Mouse (Mus musculus) limb, embryonic 10.5 days (tissue): Measurements from ENCODE around the gene Abca7. TPM values are rescaled to one million over a fixed set of nuclear protein-coding genes. Genes with fewer than 3 reads are reported as not detected.

ENCODE experiments used
- DNase-seq: peaks from one replicate; pipeline ENCODE4 v3.0.0-alpha.2; 2017; ENCODE audit warnings: low spot score
- H3K27ac ChIP-seq: fragments of 300-500 bp; sonication (generic); 2 replicates; pipeline ENCODE4 v1.5.1; 2016; ENCODE audit warnings: mild to moderate bottlenecking
- H3K27me3 ChIP-seq: fragments of 300-500 bp; sonication (generic); 2 replicates; pipeline ENCODE4 v1.6.1; 2016; ENCODE audit warnings: low read depth, mild to moderate bottlenecking; ENCODE audit not compliant: poor library complexity, severe bottlenecking
- H3K36me3 ChIP-seq: fragments of 300-500 bp; sonication (generic); 2 replicates; pipeline ENCODE4 v1.6.1; 2016; ENCODE audit warnings: mild to moderate bottlenecking, moderate library complexity
- H3K4me1 ChIP-seq: fragments of 300-500 bp; sonication (generic); 2 replicates; pipeline ENCODE4 v1.6.1; 2016
- H3K4me3 ChIP-seq: fragments of 300-500 bp; sonication (generic); 2 replicates; pipeline ENCODE4 v1.5.1; 2016; ENCODE audit warnings: mild to moderate bottlenecking, moderate library complexity
- H3K9me3 ChIP-seq: fragments of 300-500 bp; sonication (generic); replicated peaks from 2 replicates; pipeline ENCODE4 v1.6.1; 2016; ENCODE audit warnings: mild to moderate bottlenecking
- WGBS: fragments of 180-500 bp; shearing (Covaris S2); methylation state at CpG from one replicate; pipeline ENCODE4 v1.1.7; 2016; 5-methylcytosine and 5-hydroxymethylcytosine counted together
- polyA plus RNA-seq: library from polyadenylated mRNA; unstranded; fragments of >200 nt; fragmentation: Nextera tagmentation; extraction: Ambion mirVana; gene quantifications from 2 replicates; pipeline ENCODE4 v1.2.1, GENCODE M21; 2016

Abca7 gene
- polyA plus RNA-seq, 1 experiment from 2014 or later: 2.3 TPM

GRCm38 (mm10) chr10:79978061-79978460 lies 18.2 kb upstream of the Abca7 start:
- H3K9me3 ChIP-seq: 0 out of 2 replicates have a peak, but pooled peaks cover 3% of the 10 kb centered on the region
- H3K4me3 ChIP-seq: peak overlapping the region; percentile 4; the same call in 1 of the 2 replicates
- H3K36me3 ChIP-seq: peaks cover 87% of the 10 kb centered on the region
- H3K27ac ChIP-seq: no peak overlapping the region
- H3K27me3 ChIP-seq: peaks cover 13% of the 10 kb centered on the region
- H3K4me1 ChIP-seq: peaks cover 8% of the 10 kb centered on the region
- 96% methylated on average over 21 of the region's 21 CpGs for WGBS
- no peak for DNase-seq

- Histone ChIP-seq H3K27me3 (no peaks in the 10 kb centered on the region; the same call in 1 of the 2 replicates), H3K4me1 (peaks cover 15% of the 10 kb centered on the region), H3K36me3 (peaks cover 76% of the 10 kb centered on the region), H3K9me3 (0 out of 2 replicates have a peak, but pooled peaks cover 3% of the 10 kb centered on the region), H3K4me3 (no peak overlapping the region), H3K27ac (no peak overlapping the region)
- 92% methylated on average over 22 of the region's 22 CpGs for WGBS
- no peak for DNase-seq
Observed at GRCm38 (mm10) chr10:79979401-79980155, 16.7 kb upstream of the Abca7 start.

- Histone ChIP-seq H3K36me3 (peaks cover 41% of the 10 kb centered on the region), H3K4me1 (peaks cover 41% of the 10 kb centered on the region), H3K27me3 (no peaks in the 10 kb centered on the region; the same call in 1 of the 2 replicates), H3K4me3 (peak overlapping the region; percentile 80), H3K9me3 (no peaks in the 10 kb centered on the region), H3K27ac (peak overlapping the region; percentile 92)
- 85% methylated on average over 5 of the region's 5 CpGs for WGBS
- no peak for DNase-seq
Observed at GRCm38 (mm10) chr10:79983205-79983604, 13.1 kb upstream of the Abca7 start.

GRCm38 (mm10) chr10:79983670-79984069 lies 12.6 kb upstream of the Abca7 start:
- DNase-seq: peak; percentile 73
- under 1% methylated on average over 21 of the region's 21 CpGs for WGBS
- H3K9me3 ChIP-seq: no peaks in the 10 kb centered on the region
- H3K4me3 ChIP-seq: peak overlapping the region; percentile 80
- H3K36me3 ChIP-seq: peaks cover 36% of the 10 kb centered on the region
- H3K27me3 ChIP-seq: no peaks in the 10 kb centered on the region
- H3K4me1 ChIP-seq: peaks cover 46% of the 10 kb centered on the region
- peak overlapping the region; percentile 92 for H3K27ac ChIP-seq

GRCm38 (mm10) chr10:79984195-79984816 lies 12.0 kb upstream of the Abca7 start, which contains the start of gene Tmem259:
TSS of gene Tmem259 (minus strand) at chr10:79984330.
- H3K36me3 ChIP-seq: peaks cover 30% of the 10 kb centered on the region
- H3K4me1 ChIP-seq: peaks cover 52% of the 10 kb centered on the region
- WGBS: 2% methylated on average over 49 of the region's 49 CpGs
- H3K4me3 ChIP-seq: peak within 1 kb of the TSS; percentile 80
- no peaks in the 10 kb centered on the region for H3K9me3 ChIP-seq
- H3K27me3 ChIP-seq: no peaks in the 10 kb centered on the region
- DNase-seq: peak; percentile 85
- H3K27ac ChIP-seq: peak within 1 kb of the TSS; percentile 92

- H3K36me3 ChIP-seq: peaks cover 24% of the 10 kb centered on the region
- peaks cover 58% of the 10 kb centered on the region for H3K4me1 ChIP-seq
Observed at GRCm38 (mm10) chr10:79984871-79985270, 11.4 kb upstream of the Abca7 start.

GRCm38 (mm10) chr10:79985334-79986231 lies 10.7 kb upstream of the Abca7 start:
- peaks cover 17% of the 10 kb centered on the region for H3K36me3 ChIP-seq
- DNase-seq: peak; percentile 68
- H3K4me3 ChIP-seq: peak overlapping the region; percentile 80
- peaks cover 64% of the 10 kb centered on the region for H3K4me1 ChIP-seq
- no peaks in the 10 kb centered on the region for H3K27me3 ChIP-seq
- no peaks in the 10 kb centered on the region for H3K9me3 ChIP-seq
- H3K27ac ChIP-seq: peak overlapping the region; percentile 92
- 6% methylated on average over 35 of the region's 35 CpGs for WGBS

More at GRCm38 (mm10) chr10:79984871-79985270, 11.4 kb upstream of the Abca7 start:
- peak overlapping the region; percentile 92 for H3K27ac ChIP-seq
- peak overlapping the region; percentile 80 for H3K4me3 ChIP-seq
- peak; percentile 89 for DNase-seq
- no peaks in the 10 kb centered on the region for H3K27me3 ChIP-seq
- 0% methylated on average over 22 of the region's 22 CpGs for WGBS
- no peaks in the 10 kb centered on the region for H3K9me3 ChIP-seq

- H3K27ac ChIP-seq: peak overlapping the region; percentile 93; the same call in 1 of the 2 replicates
- no peak for DNase-seq
- H3K9me3 ChIP-seq: 0 out of 2 replicates have a peak, but pooled peaks cover 4% of the 10 kb centered on the region
- WGBS: 46% methylated on average over 6 of the region's 6 CpGs
- H3K4me3 ChIP-seq: peak overlapping the region; percentile 80
- H3K27me3 ChIP-seq: no peaks in the 10 kb centered on the region
- peaks cover 17% of the 10 kb centered on the region for H3K36me3 ChIP-seq
- peaks cover 71% of the 10 kb centered on the region for H3K4me1 ChIP-seq
Observed at GRCm38 (mm10) chr10:79986232-79986878, 9.9 kb upstream of the Abca7 start.

- 6% methylated on average over 11 of the region's 11 CpGs for WGBS
- H3K9me3 ChIP-seq: 0 out of 2 replicates have a peak, but pooled peaks cover 4% of the 10 kb centered on the region
- H3K36me3 ChIP-seq: peaks cover 18% of the 10 kb centered on the region
- peak; percentile 92 for DNase-seq
- peak overlapping the region; percentile 93 for H3K27ac ChIP-seq
- peak overlapping the region; percentile 65 for H3K4me3 ChIP-seq
- H3K27me3 ChIP-seq: no peaks in the 10 kb centered on the region
- H3K4me1 ChIP-seq: peaks cover 71% of the 10 kb centered on the region
Observed at GRCm38 (mm10) chr10:79986963-79987362, 9.3 kb upstream of the Abca7 start.

GRCm38 (mm10) chr10:79987771-79988505 lies 8.4 kb upstream of the Abca7 start:
- Histone ChIP-seq H3K9me3 (0 out of 2 replicates have a peak, but pooled peaks cover 4% of the 10 kb centered on the region), H3K36me3 (peaks cover 23% of the 10 kb centered on the region), H3K27ac (peak overlapping the region; percentile 93), H3K27me3 (no peaks in the 10 kb centered on the region), H3K4me3 (peak overlapping the region; percentile 65), H3K4me1 (peaks cover 64% of the 10 kb centered on the region)
- no peak for DNase-seq
- WGBS: 10% methylated on average over 27 of the region's 27 CpGs

GRCm38 (mm10) chr10:79988506-79989271 lies 7.6 kb upstream of the Abca7 start, which contains the start of gene Cnn2:
TSS of gene Cnn2 (plus strand) at chr10:79988584.
- peaks cover 56% of the 10 kb centered on the region for H3K4me1 ChIP-seq
- under 1% methylated on average over 59 of the region's 59 CpGs for WGBS
- H3K27ac ChIP-seq: peak within 1 kb of the TSS; percentile 93
- H3K27me3 ChIP-seq: no peaks in the 10 kb centered on the region
- H3K36me3 ChIP-seq: peaks cover 31% of the 10 kb centered on the region
- H3K4me3 ChIP-seq: peak within 1 kb of the TSS; percentile 65
- peak; percentile 83 for DNase-seq
- 0 out of 2 replicates have a peak, but pooled peaks cover 4% of the 10 kb centered on the region for H3K9me3 ChIP-seq
